Mouse (Mus musculus) ES-E14 (cell line): ENCODE measurements around the gene Tnfrsf25. TPM values are rescaled to one million over a fixed set of nuclear protein-coding genes. Genes with fewer than 3 reads are reported as not detected.
A peak's percentile ranks its signal among the peaks of the same experiment; 100 is the strongest.

Experiments used
- DNase-seq: peaks from one replicate; pipeline ENCODE4 v3.0.0-alpha.2; 2013; ENCODE audit warnings: low read depth, low spot score
- H3K27ac ChIP-seq: 2 replicates; pipeline ENCODE4 v1.5.1; 2012; ENCODE audit warnings: low read depth, mild to moderate bottlenecking, low read length, moderate library complexity, mixed read lengths; ENCODE audit not compliant: poor library complexity, insufficient read depth, severe bottlenecking
- H3K36me3 ChIP-seq: 2 replicates; pipeline ENCODE4 v1.6.1; 2012; ENCODE audit warnings: mild to moderate bottlenecking, low read length, moderate library complexity, mixed read lengths; ENCODE audit not compliant: control insufficient read depth, poor library complexity, insufficient read depth, severe bottlenecking
- H3K4me1 ChIP-seq, 2 experiments: fragments of 150-350 bp in 1 of 2; sonication (generic) in 1 of 2; 2 replicates each; pipeline ENCODE4 v1.6.1; 2012; ENCODE audit warnings: low read length in 2 of 2, mild to moderate bottlenecking in 1 of 2, mixed read lengths in 1 of 2; ENCODE audit not compliant: control insufficient read depth in 2 of 2, insufficient read depth in 2 of 2, poor library complexity in 1 of 2
- H3K4me3 ChIP-seq, 2 experiments: fragments of 150-350 bp in 1 of 2; sonication (generic) in 1 of 2; 2 replicates each; pipeline ENCODE4 v1.5.1; 2012; ENCODE audit warnings: low read length in 2 of 2, low read depth in 1 of 2, mild to moderate bottlenecking in 1 of 2, mixed read lengths in 1 of 2; ENCODE audit not compliant: insufficient read depth in 1 of 2, poor library complexity in 1 of 2, severe bottlenecking in 1 of 2
- H3K9ac ChIP-seq: 2 replicates; pipeline ENCODE4 v1.6.1; 2012; ENCODE audit warnings: low read depth, mild to moderate bottlenecking, low read length, mixed read lengths; ENCODE audit not compliant: poor library complexity, insufficient read depth, severe bottlenecking
- H3K9me3 ChIP-seq: fragments of 150-350 bp; sonication (generic); 2 replicates; pipeline ENCODE4 v1.6.1; 2012; ENCODE audit warnings: low read depth, mild to moderate bottlenecking, low read length; ENCODE audit not compliant: control insufficient read depth, insufficient read depth
- CHD2 ChIP-seq: IDR thresholded peaks from 2 replicates; pipeline ENCODE4 v1.6.1; 2014; ENCODE audit warnings: mild to moderate bottlenecking, low read depth, low read length, inconsistent platforms
- HCFC1 ChIP-seq: IDR thresholded peaks from 2 replicates; pipeline ENCODE4 v1.6.1; 2012; ENCODE audit warnings: low read length, inconsistent platforms, borderline replicate concordance; ENCODE audit not compliant: insufficient read depth
- MAFK ChIP-seq: IDR thresholded peaks from 2 replicates; pipeline ENCODE4 v1.6.1; 2014; ENCODE audit warnings: mild to moderate bottlenecking, low read depth, low read length, inconsistent platforms; ENCODE audit not compliant: insufficient read depth
- ZC3H11A ChIP-seq: IDR thresholded peaks from 2 replicates; pipeline ENCODE4 v1.6.1; 2012; ENCODE audit warnings: low read depth, mild to moderate bottlenecking, inconsistent platforms, low read length, borderline replicate concordance
- ZNF384 ChIP-seq: IDR thresholded peaks from 2 replicates; pipeline ENCODE4 v1.6.1; 2012; ENCODE audit warnings: low read depth, low read length, inconsistent platforms
- in situ Hi-C, 2 experiments: fragments of 600-800 bp; cut with MboI; formaldehyde crosslinking; loops; one replicate each; pipeline ENCODE4 v1.15.1; 2025; ENCODE audit warnings: low sequenced_read_pairs in 2 of 2, inconsistent platforms in 1 of 2; ENCODE audit not compliant: unreplicated experiment in 2 of 2
- total RNA-seq: library from RNA; depleted of rRNA; stranded (reverse); fragments of 300-350 nt; gene quantifications from 2 replicates; pipeline ENCODE4 v1.2.3, GENCODE M21; 2012

The Tnfrsf25 gene
- total RNA-seq, 1 experiment: 3.8 TPM

DNA sequence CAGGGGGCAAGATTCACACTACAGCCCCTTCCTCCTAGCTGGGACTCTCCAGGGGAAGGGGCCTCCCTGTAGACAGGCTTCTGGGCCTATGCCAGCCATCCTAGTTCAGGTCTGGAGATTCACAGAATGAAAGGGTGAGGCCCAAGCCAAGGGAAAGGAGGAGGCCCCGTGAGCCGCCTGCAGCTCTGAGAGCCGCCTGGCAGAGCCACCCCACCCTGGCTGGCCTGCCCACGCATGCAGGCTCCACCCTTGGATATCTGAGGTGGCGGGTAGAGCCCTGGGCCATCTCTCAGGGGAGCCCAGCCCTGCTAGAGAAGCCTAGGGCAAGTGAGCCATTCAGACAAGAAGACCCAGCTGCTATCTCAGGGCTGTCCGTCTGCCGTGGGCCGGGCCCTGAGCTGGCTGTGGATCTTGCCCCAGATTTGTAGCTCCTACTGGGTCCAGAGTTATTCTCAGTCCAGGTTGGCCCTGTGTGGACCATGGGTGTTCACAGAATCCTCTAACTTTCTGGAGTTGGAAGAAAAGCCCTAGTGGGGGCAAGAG is 22.9 kb upstream of the Tnfrsf25 start:
- no peaks in the 10 kb centered on the region for H3K9me3 ChIP-seq
- H3K9ac ChIP-seq: peak overlapping the region; percentile 24; the same call in 1 of the 2 replicates
- 0 out of 2 replicates have a peak, but pooled peaks cover 3% of the 10 kb centered on the region for H3K36me3 ChIP-seq
- peaks cover 0 to 36% of the 10 kb centered on the region in 2 experiments; a peak in 3 of 4 replicates for H3K4me1 ChIP-seq
- no peak for DNase-seq
- in situ Hi-C loops: no loop called here
- no peak for TF ChIP-seq MAFK
- TF ChIP-seq CHD2: no peak
- no peak for TF ChIP-seq ZNF384
- TF ChIP-seq ZC3H11A: no peak
- no peak for TF ChIP-seq HCFC1
- no peak overlapping the region for H3K4me3 ChIP-seq
- H3K27ac ChIP-seq: 0 out of 2 replicates have a peak overlapping the region, but pooled peaks have one; percentile 19

DNA sequence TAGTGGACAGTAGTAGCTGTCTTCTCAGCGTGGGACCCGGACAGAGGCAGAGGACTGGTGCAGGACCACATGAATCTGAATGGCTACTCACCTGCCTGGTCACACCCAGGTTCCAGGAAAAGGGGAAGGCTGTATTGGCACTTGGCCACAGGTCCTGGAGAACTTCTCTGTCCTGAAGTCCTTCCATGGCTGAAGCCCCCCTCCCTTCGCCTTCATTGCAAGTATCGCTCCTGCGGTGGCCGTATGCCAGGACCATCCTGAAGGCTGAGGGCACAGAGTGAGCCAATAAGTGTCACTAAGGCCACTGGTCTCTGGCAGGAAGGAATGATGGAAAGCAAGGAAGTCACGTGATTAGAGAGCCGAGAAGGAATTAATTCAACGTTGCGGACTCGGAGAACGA is 21.5 kb upstream of the Tnfrsf25 start:
- Histone ChIP-seq H3K4me3 (no peak overlapping the region), H3K4me1 (peaks cover 6 to 29% of the 10 kb centered on the region in 2 experiments), H3K27ac (no peak overlapping the region), H3K36me3 (no peaks in the 10 kb centered on the region), H3K9me3 (no peaks in the 10 kb centered on the region), H3K9ac (no peak overlapping the region)
- no peak for DNase-seq
- in situ Hi-C loops: no loop called here
- TF ChIP-seq ZC3H11A: no peak
- TF ChIP-seq ZNF384: no peak
- no peak for TF ChIP-seq HCFC1
- no peak for TF ChIP-seq MAFK
- TF ChIP-seq CHD2: no peak

DNA sequence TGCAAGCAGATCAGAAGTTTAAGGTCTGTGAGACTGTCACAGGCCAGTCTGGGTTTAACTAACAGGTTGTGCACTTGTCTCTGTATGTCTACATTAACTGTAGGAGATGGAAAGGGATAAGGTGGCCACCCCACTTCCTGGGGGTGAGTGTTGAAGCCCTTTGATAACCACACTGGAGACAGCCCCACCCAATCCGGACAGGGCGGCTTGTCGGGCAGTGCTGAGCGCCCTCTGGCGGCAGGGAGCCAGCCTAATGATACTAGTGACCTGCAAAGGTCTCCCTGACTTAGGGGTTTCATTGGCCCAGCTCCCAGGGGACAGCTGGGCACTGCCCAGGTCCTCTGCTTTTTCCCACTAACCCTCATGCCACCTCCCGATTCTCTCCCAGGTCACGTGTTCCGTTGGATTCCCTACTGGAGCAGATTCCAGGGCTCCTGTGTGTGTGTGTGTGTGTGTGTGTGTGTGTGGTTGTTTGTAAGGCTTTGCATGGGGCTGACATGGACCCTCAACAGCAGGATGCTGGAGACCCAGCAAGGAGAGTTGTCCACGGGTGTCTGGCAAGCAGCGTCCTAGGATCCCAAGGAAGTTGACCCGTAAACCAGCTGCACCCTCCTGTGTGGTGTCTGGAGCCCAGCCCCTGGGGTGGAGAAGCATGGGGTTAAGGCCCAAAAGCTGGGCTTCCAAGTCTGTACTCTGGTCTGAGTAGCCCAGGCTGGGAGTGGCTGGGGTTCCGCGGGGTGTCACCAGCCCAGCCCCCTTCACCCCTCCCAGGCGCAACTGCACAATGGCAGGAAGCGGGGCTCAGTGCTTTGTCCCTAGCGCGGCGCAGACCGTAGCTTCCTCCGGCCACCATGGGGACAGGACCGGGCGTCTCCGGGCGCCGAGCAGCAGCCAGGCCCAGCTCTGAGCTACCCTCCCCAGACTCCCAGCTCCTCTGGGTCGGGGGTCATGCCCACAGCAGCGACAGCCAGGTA is 19.5 kb upstream of the Tnfrsf25 start:
- no peaks in the 10 kb centered on the region for H3K36me3 ChIP-seq
- peak overlapping the region; percentile 76 for H3K9ac ChIP-seq
- peak overlapping the region; percentile 19 to 73; a peak in 3 of 4 replicates for H3K4me3 ChIP-seq
- H3K4me1 ChIP-seq: peaks cover 6 to 39% of the 10 kb centered on the region in 2 experiments
- H3K27ac ChIP-seq: peak overlapping the region; percentile 92
- in situ Hi-C loops: no loop called here
- TF ChIP-seq CHD2 (no peak), ZNF384 (no peak), ZC3H11A (no peak), MAFK (no peak), HCFC1 (no peak)
- H3K9me3 ChIP-seq: no peaks in the 10 kb centered on the region
- DNase-seq: no peak

DNA sequence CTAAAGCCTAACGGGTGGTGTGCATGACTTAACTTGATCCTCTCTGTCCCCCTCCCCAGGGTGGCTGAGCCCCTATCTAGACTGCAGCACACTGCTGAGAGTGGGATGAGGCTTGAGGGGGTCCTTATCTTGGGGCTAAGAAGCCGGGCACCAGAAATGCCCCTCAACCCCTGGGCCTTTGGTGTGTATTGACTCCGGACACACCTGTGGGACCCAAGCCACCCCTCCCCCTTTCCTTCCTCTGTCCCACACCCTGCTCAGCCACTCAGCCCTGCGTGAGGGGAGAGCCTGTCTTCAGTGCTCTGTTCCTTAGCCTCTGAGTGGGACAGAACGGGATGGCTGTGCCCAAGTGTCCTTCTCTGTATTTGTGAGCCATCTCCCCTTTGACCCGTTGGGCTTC is 18.8 kb upstream of the Tnfrsf25 start:
- Histone ChIP-seq H3K9me3 (no peaks in the 10 kb centered on the region), H3K36me3 (peaks cover 3% of the 10 kb centered on the region; the same call in 1 of the 2 replicates), H3K4me3 (peak overlapping the region; percentile 19 to 73), H3K9ac (peak overlapping the region; percentile 76), H3K4me1 (peaks cover 6 to 44% of the 10 kb centered on the region in 2 experiments), H3K27ac (peak overlapping the region; percentile 92)
- TF ChIP-seq CHD2 (no peak), ZNF384 (no peak), MAFK (no peak), ZC3H11A (no peak), HCFC1 (no peak)
- no peak for DNase-seq
- in situ Hi-C loops: no loop called here
